Mouse (Mus musculus) small intestine, adult 2 months (tissue): ENCODE measurements around the gene Mdfi. TPM values are rescaled to one million over a fixed set of nuclear protein-coding genes. Genes with fewer than 3 reads are reported as not detected.

Experiments used
- H3K27ac ChIP-seq: fragments of 200-500 bp; 2 replicates; pipeline ENCODE4 v1.5.1; 2012; ENCODE audit warnings: low read depth, low read length, control low read depth, inconsistent platforms; ENCODE audit not compliant: insufficient read depth
- H3K27me3 ChIP-seq: fragments of 200-500 bp; 2 replicates; pipeline ENCODE4 v1.6.1; 2012; ENCODE audit warnings: mild to moderate bottlenecking, moderate library complexity, low read length, inconsistent platforms; ENCODE audit not compliant: control insufficient read depth, insufficient read depth
- H3K36me3 ChIP-seq: fragments of 200-500 bp; 2 replicates; pipeline ENCODE4 v1.6.1; 2012; ENCODE audit warnings: mild to moderate bottlenecking, low read length, control low read depth, inconsistent platforms; ENCODE audit not compliant: control insufficient read depth, insufficient read depth
- H3K4me1 ChIP-seq: fragments of 200-500 bp; 2 replicates; pipeline ENCODE4 v1.6.1; 2012; ENCODE audit warnings: low read length, inconsistent platforms, mixed read lengths; ENCODE audit not compliant: control insufficient read depth, insufficient read depth, insufficient read length
- H3K4me3 ChIP-seq: fragments of 200-500 bp; 2 replicates; pipeline ENCODE4 v1.5.1; 2012; ENCODE audit warnings: low read depth, mild to moderate bottlenecking, control low read depth, inconsistent platforms, low read length, moderate library complexity
- CTCF ChIP-seq: fragments of 200-500 bp; IDR thresholded peaks from 2 replicates; pipeline ENCODE4 v1.5.1; 2012; ENCODE audit warnings: low read depth, mild to moderate bottlenecking, control low read depth, inconsistent platforms, low read length, moderate library complexity, mixed read lengths; ENCODE audit not compliant: insufficient replicate concordance, insufficient read length; ENCODE audit errors: extremely low read depth
- POLR2A ChIP-seq: fragments of 200-500 bp; IDR thresholded peaks from 2 replicates; pipeline ENCODE4 v1.6.1; 2012; ENCODE audit warnings: low read depth, mild to moderate bottlenecking, control low read depth, inconsistent platforms, low read length, moderate library complexity
- WGBS: fragments of 180-500 bp; shearing (Covaris S2); methylation state at CpG from one replicate; pipeline ENCODE4 v1.1.7; 2018; 5-methylcytosine and 5-hydroxymethylcytosine counted together
- polyA plus RNA-seq: library from polyadenylated mRNA; depleted of rRNA; stranded (reverse); fragments of >200 nt; gene quantifications from 2 replicates; pipeline ENCODE4 v1.2.3, GENCODE M21; 2012

Mdfi gene
- polyA plus RNA-seq, 1 experiment = 7.3 TPM

- Histone ChIP-seq H3K27ac (no peak overlapping the region), H3K4me1 (peaks cover 7% of the 10 kb centered on the region), H3K27me3 (peaks cover 25% of the 10 kb centered on the region), H3K36me3 (no peaks in the 10 kb centered on the region), H3K4me3 (peak overlapping the region; percentile 67)
- WGBS = 26% methylated on average over 17 of the region's 17 CpGs
- TF ChIP-seq CTCF = no peak
Measured at GRCm38 (mm10) chr17:47832501-47833028, 1.9 kb downstream of the Mdfi start.

DNA sequence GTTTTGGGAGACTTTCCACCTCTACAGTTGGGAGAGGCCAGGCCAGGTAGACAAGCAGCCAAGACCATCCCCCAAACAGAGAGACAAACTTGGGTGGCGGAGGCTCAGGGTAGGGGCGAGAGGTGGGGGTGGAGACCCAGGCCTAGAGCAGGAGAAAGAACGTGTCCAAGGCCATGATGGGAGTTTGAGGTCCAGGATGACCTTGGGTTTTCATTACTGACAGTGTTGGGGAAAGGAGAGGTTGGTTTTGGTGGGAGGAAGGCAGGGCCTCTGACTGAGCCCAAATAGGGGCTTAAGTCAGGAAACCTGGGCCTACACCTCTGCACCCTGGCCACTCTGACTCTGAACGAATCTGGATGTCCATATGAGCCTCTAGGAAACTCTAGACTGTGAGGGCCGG is 2.7 kb downstream of the Mdfi start:
- Histone ChIP-seq H3K36me3 (no peaks in the 10 kb centered on the region), H3K4me3 (no peak overlapping the region), H3K27ac (no peak overlapping the region), H3K4me1 (peaks cover 7% of the 10 kb centered on the region), H3K27me3 (peaks cover 25% of the 10 kb centered on the region)
- WGBS = 84% methylated on average over 5 of the region's 5 CpGs
- TF ChIP-seq CTCF (no peak), POLR2A (no peak)

GRCm38 (mm10) chr17:47831161-47831560 is 3.3 kb downstream of the Mdfi start:
- Histone ChIP-seq H3K4me1 (peaks cover 7% of the 10 kb centered on the region), H3K27me3 (peaks cover 25% of the 10 kb centered on the region), H3K27ac (no peak overlapping the region), H3K36me3 (no peaks in the 10 kb centered on the region), H3K4me3 (no peak overlapping the region)
- TF ChIP-seq POLR2A = no peak
- TF ChIP-seq CTCF = no peak
- 54% methylated on average over 9 of the region's 9 CpGs for WGBS

- Histone ChIP-seq H3K4me3 (no peak overlapping the region), H3K27ac (no peak overlapping the region), H3K4me1 (no peaks in the 10 kb centered on the region), H3K36me3 (no peaks in the 10 kb centered on the region), H3K27me3 (no peaks in the 10 kb centered on the region)
- no peak for TF ChIP-seq CTCF
- no peak for TF ChIP-seq POLR2A
- WGBS = 88% methylated on average over 8 of the region's 8 CpGs
Measured at GRCm38 (mm10) chr17:47821339-47821738, 13.2 kb downstream of the Mdfi start.

GRCm38 (mm10) chr17:47818038-47818725 is 16.3 kb downstream of the Mdfi start:
- WGBS = 90% methylated on average over 13 of the region's 13 CpGs
- no peaks in the 10 kb centered on the region for H3K27me3 ChIP-seq
- no peak overlapping the region for H3K27ac ChIP-seq
- no peaks in the 10 kb centered on the region for H3K4me1 ChIP-seq
- H3K4me3 ChIP-seq = no peak overlapping the region
- TF ChIP-seq POLR2A (no peak), CTCF (no peak)
- H3K36me3 ChIP-seq = no peaks in the 10 kb centered on the region

- Histone ChIP-seq H3K4me3 (no peak overlapping the region), H3K27ac (no peak overlapping the region), H3K36me3 (no peaks in the 10 kb centered on the region), H3K27me3 (no peaks in the 10 kb centered on the region), H3K4me1 (no peaks in the 10 kb centered on the region)
- WGBS = 57% methylated on average over 10 of the region's 10 CpGs
- TF ChIP-seq CTCF (no peak), POLR2A (no peak)
Measured at GRCm38 (mm10) chr17:47815446-47815845, 19.0 kb downstream of the Mdfi start.

DNA sequence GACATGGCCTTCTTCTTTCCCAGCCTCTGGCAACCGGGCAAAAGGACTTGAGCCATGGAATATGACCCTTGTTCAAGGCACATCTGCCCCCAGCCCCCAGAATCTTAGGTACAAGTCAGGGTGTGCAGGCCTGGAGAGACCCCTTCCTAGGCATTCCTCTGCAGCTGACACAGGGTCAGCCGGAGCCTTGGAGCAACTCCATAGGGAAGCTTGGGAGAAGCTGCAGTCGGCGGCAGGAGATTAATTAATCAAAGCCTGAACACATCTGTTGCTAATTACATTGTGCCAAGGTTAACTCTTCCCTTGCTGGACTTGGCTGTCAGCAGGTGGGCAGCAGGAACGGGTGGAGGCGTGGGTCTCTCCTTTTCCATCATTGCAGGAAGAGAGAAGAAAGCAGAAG is 20.0 kb downstream of the Mdfi start:
- WGBS = 49% methylated on average over 6 of the region's 6 CpGs
- TF ChIP-seq CTCF (no peak), POLR2A (no peak)
- no peaks in the 10 kb centered on the region for H3K4me1 ChIP-seq

More for the DNA sequence above, 20.0 kb downstream of the Mdfi start:
- Histone ChIP-seq H3K27ac (no peak overlapping the region), H3K27me3 (no peaks in the 10 kb centered on the region), H3K4me3 (no peak overlapping the region), H3K36me3 (no peaks in the 10 kb centered on the region)
